In genomic region chr8:121850436-121850820, GRCm38 (mm10) we compare ENCODE assay signal across 8 mouse cellular contexts. TPM values are rescaled to one million over a fixed set of nuclear protein-coding genes. Genes with fewer than 3 reads are reported as not detected.
DNase-seq lines count a peak whose midpoint lies in the region; ATAC-seq lines count a peak whose summit lies in the region.

No protein-coding gene starts in this region.

- WGBS in liver, embryonic 11.5 days, result 41% methylated on average over 12 of the region's 12 CpGs
- 35% methylated on average over 12 of the region's 12 CpGs for WGBS in embryonic facial prominence, embryonic 14.5 days
- WGBS in intestine, embryonic 15.5 days, result 45% methylated on average over 12 of the region's 12 CpGs
- WGBS in neural tube, embryonic 12.5 days, result 48% methylated on average over 12 of the region's 12 CpGs

- H3K27me3 ChIP-seq in liver, embryonic 11.5 days (replicated peaks; ENCODE audit: control insufficient read depth, insufficient read depth, low read length), result no peaks in the 10 kb centered on the region
- no peaks in the 10 kb centered on the region for H3K27me3 ChIP-seq in embryonic facial prominence, embryonic 14.5 days (replicated peaks; ENCODE audit: control insufficient read depth, insufficient read depth, low read length)
- no peaks in the 10 kb centered on the region for H3K27me3 ChIP-seq in intestine, embryonic 15.5 days (replicated peaks)
- H3K27me3 ChIP-seq in neural tube, embryonic 12.5 days (replicated peaks), result no peaks in the 10 kb centered on the region

- no peak for DNase-seq in liver, embryonic 11.5 days (ENCODE audit: low spot score)
- no peak for DNase-seq in liver
- DNase-seq in embryonic facial prominence, embryonic 14.5 days (ENCODE audit: low spot score), result no peak
- no peak for DNase-seq in frontal cortex, postnatal 10 days (ENCODE audit: low spot score in 2 of 2)
- no peak for DNase-seq in thymus, postnatal 14 days
- no peak for DNase-seq in adrenal gland, adult 2 months

- no peaks in the 10 kb centered on the region for H3K9me3 ChIP-seq in liver, embryonic 11.5 days (ENCODE audit: control insufficient read depth, low read length)
- no peaks in the 10 kb centered on the region for H3K9me3 ChIP-seq in embryonic facial prominence, embryonic 14.5 days (ENCODE audit: control insufficient read depth, low read length)
- H3K9me3 ChIP-seq in intestine, embryonic 15.5 days, result no peaks in the 10 kb centered on the region
- H3K9me3 ChIP-seq in neural tube, embryonic 12.5 days, result no peaks in the 10 kb centered on the region

- peak; percentile 3; the same call in 1 of the 2 replicates for ATAC-seq in liver, embryonic 11.5 days (replicated peaks; ENCODE audit: low FRiP score)
- ATAC-seq in embryonic facial prominence, embryonic 14.5 days (ENCODE audit: low read depth), result 0 out of 2 replicates have a peak, but pooled peaks have one; percentile 3
- ATAC-seq in intestine, embryonic 15.5 days, result no peak; the same call in 1 of the 2 replicates
- no peak for ATAC-seq in neural tube, embryonic 12.5 days (ENCODE audit: low FRiP score, low read depth)

- H3K36me3 ChIP-seq in liver, embryonic 11.5 days (ENCODE audit: control insufficient read depth, insufficient read depth, low read length), result no peaks in the 10 kb centered on the region
- H3K36me3 ChIP-seq in embryonic facial prominence, embryonic 14.5 days (ENCODE audit: control insufficient read depth, insufficient read depth, low read length), result no peaks in the 10 kb centered on the region
- H3K36me3 ChIP-seq in intestine, embryonic 15.5 days, result no peaks in the 10 kb centered on the region
- H3K36me3 ChIP-seq in neural tube, embryonic 12.5 days, result no peaks in the 10 kb centered on the region

- peak overlapping the region; percentile 64 for H3K4me2 ChIP-seq in liver, embryonic 11.5 days
- H3K4me2 ChIP-seq in embryonic facial prominence, embryonic 14.5 days (ENCODE audit: low read depth, low read length), result peak overlapping the region; percentile 56
- peak overlapping the region; percentile 66 for H3K4me2 ChIP-seq in intestine, embryonic 15.5 days (replicated peaks)
- H3K4me2 ChIP-seq in neural tube, embryonic 12.5 days (replicated peaks), result peak overlapping the region; percentile 54

- peaks cover 21% of the 10 kb centered on the region for H3K4me1 ChIP-seq in liver, embryonic 11.5 days (replicated peaks; ENCODE audit: control insufficient read depth, insufficient read depth, low read length)
- no peaks in the 10 kb centered on the region for H3K4me1 ChIP-seq in embryonic facial prominence, embryonic 14.5 days (ENCODE audit: control insufficient read depth, insufficient read depth, low read length)
- peaks cover 18% of the 10 kb centered on the region for H3K4me1 ChIP-seq in intestine, embryonic 15.5 days (replicated peaks)
- H3K4me1 ChIP-seq in neural tube, embryonic 12.5 days, result peaks cover 5% of the 10 kb centered on the region; the same call in 1 of the 2 replicates

- H3K27ac ChIP-seq in liver, embryonic 11.5 days (ENCODE audit: low read depth, low read length), result peak overlapping the region; percentile 33
- H3K27ac ChIP-seq in embryonic facial prominence, embryonic 14.5 days (replicated peaks; ENCODE audit: low read depth, low read length), result 0 out of 2 replicates have a peak overlapping the region, but pooled peaks have one; percentile 6
- H3K27ac ChIP-seq in intestine, embryonic 15.5 days, result no peak overlapping the region
- no peak overlapping the region for H3K27ac ChIP-seq in neural tube, embryonic 12.5 days

- peak overlapping the region; percentile 74 for H3K9ac ChIP-seq in liver, embryonic 11.5 days (ENCODE audit: low read depth, low read length)
- H3K9ac ChIP-seq in embryonic facial prominence, embryonic 14.5 days (ENCODE audit: low read depth, low read length), result peak overlapping the region; percentile 51; the same call in 1 of the 2 replicates
- no peak overlapping the region; the same call in 1 of the 2 replicates for H3K9ac ChIP-seq in intestine, embryonic 15.5 days
- H3K9ac ChIP-seq in neural tube, embryonic 12.5 days, result no peak overlapping the region

- peak overlapping the region; percentile 28 for H3K4me3 ChIP-seq in liver, embryonic 11.5 days (ENCODE audit: low read depth, low read length)
- 0 out of 2 replicates have a peak overlapping the region, but pooled peaks have one; percentile 13 for H3K4me3 ChIP-seq in embryonic facial prominence, embryonic 14.5 days (ENCODE audit: low read depth, low read length)
- no peak overlapping the region for H3K4me3 ChIP-seq in intestine, embryonic 15.5 days (replicated peaks)
- no peak overlapping the region for H3K4me3 ChIP-seq in neural tube, embryonic 12.5 days

RNA-seq across cellular contexts. Expression of gene Klhdc4, which starts 21.1 kb away (rescaled TPM):
- 52.8 and 54.0 TPM in 2 replicates for polyA plus RNA-seq in liver, embryonic 11.5 days (2014; fragmentation: Nextera tagmentation; extraction: Ambion mirVana)
- 25.6 and 31.7 TPM in 2 replicates for polyA plus RNA-seq in embryonic facial prominence, embryonic 14.5 days (2014; fragmentation: Nextera tagmentation; extraction: Ambion mirVana)
- polyA plus RNA-seq in intestine, embryonic 15.5 days (2015; fragmentation: Nextera tagmentation; extraction: Ambion mirVana), result 33.6 and 41.1 TPM in 2 replicates
- 47.7 and 49.8 TPM in 2 replicates for polyA plus RNA-seq in neural tube, embryonic 12.5 days (2016; fragmentation: Nextera tagmentation; extraction: Ambion mirVana)
- total RNA-seq in adrenal gland, adult 2 months (2021), result 10 to 100 TPM; 17.2 to 25.6 TPM
- 12.2 and 14.9 TPM in 2 replicates for polyA plus RNA-seq in adrenal gland, adult 2 months (2012; rRNA removed)

RNA-seq across cellular contexts. Expression of gene Slc7a5, which starts 57.1 kb away (rescaled TPM):
- polyA plus RNA-seq in liver, embryonic 11.5 days (2014; fragmentation: Nextera tagmentation; extraction: Ambion mirVana), result 58.2 and 61.5 TPM in 2 replicates
- polyA plus RNA-seq in embryonic facial prominence, embryonic 14.5 days (2014; fragmentation: Nextera tagmentation; extraction: Ambion mirVana), result 28.8 and 29.6 TPM in 2 replicates
- polyA plus RNA-seq in intestine, embryonic 15.5 days (2015; fragmentation: Nextera tagmentation; extraction: Ambion mirVana), result 17.9 and 18.1 TPM in 2 replicates
- 32.0 and 40.8 TPM in 2 replicates for polyA plus RNA-seq in neural tube, embryonic 12.5 days (2016; fragmentation: Nextera tagmentation; extraction: Ambion mirVana)
- total RNA-seq in adrenal gland, adult 2 months (2021), result 10 to 100 TPM; 38.9 to 46.4 TPM
- 93.9 and 97.5 TPM in 2 replicates for polyA plus RNA-seq in adrenal gland, adult 2 months (2012; rRNA removed)

Comparison
In these comparisons a context has a peak if more than half of its experiments do, and no peak if none do; other contexts are left out.
1. ATAC-seq: peak in liver, embryonic 11.5 days (single experiment) and embryonic facial prominence, embryonic 14.5 days (single experiment); none in intestine, embryonic 15.5 days (single experiment) and neural tube, embryonic 12.5 days (single experiment).
2. H3K27ac ChIP-seq: peak in liver, embryonic 11.5 days (single experiment) and embryonic facial prominence, embryonic 14.5 days (single experiment); none in intestine, embryonic 15.5 days (single experiment) and neural tube, embryonic 12.5 days (single experiment).
3. H3K4me3 ChIP-seq: peak in liver, embryonic 11.5 days (single experiment) and embryonic facial prominence, embryonic 14.5 days (single experiment); none in intestine, embryonic 15.5 days (single experiment) and neural tube, embryonic 12.5 days (single experiment).
4. H3K9ac ChIP-seq: peak in liver, embryonic 11.5 days (single experiment) and embryonic facial prominence, embryonic 14.5 days (single experiment); none in intestine, embryonic 15.5 days (single experiment) and neural tube, embryonic 12.5 days (single experiment).
5. Peak in every context shown above with its lines, with median percentiles within 50 percentile points of each other: H3K4me2 ChIP-seq.